Mouse (Mus musculus) frontal cortex, postnatal 10 days (tissue): ENCODE measurements around the gene Shisal1.

Experiments
- DNase-seq, 2 experiments: peaks; one replicate each; pipeline ENCODE4 v3.0.0; 2022; ENCODE audit warnings: low spot score in 2 of 2, mixed read lengths in 1 of 2

The Shisal1 gene

GRCm38 (mm10) chr15:84446997-84447396, at the start of gene Shisal1:
Shisal1 (minus strand) TSS chr15:84447097.
- DNase-seq: no peak

DNA sequence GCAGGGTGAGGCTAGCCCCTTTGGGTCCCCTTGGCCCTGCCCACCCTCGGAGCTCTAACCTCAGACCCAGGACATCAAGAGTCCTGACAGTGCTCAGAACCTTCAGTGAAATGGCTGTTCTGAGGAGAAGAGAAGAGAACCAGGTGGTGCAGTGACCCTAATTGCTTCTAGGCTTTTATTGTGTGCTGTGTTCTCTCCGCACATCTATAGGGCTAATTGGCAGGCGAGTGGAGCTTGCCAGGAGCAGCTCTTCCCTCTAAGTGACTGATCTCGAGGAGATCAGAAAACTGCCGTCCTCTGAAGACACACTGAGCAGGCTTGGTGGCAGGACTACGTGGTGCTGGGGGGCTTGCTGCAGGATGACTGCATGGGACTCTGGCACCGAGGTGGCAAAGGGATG, 43.6 kb upstream of the Shisal1 start:
- no peak for DNase-seq

DNA sequence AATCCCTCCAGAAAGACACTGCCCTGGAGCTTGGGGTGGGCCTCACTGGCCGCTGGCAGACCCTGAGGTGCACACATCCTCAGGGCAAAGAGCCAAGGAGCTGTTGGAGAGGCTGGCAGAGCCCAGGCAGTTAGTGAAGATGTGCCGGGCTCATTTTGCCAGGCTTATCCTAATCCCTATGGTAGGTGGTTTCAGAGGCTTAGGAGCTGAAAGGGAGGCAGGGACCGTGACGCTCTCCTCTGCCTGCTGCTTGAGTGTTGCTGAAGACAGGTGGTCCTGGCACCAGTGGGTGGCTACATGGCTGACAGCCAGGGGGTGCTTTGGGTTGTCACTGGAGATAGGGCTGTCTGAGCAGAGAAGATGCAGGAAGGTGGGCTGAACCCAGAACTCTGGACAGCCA, 37.4 kb upstream of the Shisal1 start:
- peak in 1 of 2 experiments; percentile 53 for DNase-seq

GRCm38 (mm10) chr15:84483622-84484021, 36.7 kb upstream of the Shisal1 start:
- no peak for DNase-seq

DNA sequence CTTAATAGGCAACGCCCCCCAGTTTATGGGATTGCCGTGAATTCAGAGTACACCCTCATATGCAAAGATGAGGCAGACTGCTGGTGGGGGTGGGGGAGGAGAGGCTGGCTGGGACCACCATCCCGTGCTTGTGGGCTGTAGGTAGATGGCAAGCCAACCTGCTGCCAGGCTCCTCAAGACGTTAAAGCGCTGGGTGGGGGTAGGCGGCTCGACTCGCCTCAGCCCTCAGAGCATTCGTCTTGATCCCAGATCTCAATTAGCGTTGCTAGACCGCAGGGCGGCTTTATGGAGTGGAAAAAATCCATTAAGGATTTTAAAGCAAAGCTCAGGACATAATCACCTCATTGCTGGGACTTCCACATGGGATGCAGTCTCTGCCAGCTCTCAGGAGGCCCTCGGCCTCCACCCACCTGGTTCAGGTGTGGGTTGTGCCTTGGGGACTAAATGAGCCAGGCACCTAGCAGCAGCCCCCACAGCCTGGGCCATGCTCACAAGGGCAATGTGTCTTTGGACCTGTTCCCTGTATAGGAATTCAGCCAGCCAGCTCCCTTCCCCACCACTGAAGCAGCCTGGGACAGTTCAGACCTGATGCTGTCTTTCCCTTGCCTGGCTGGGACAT, 34.5 kb upstream of the Shisal1 start:
- DNase-seq: no peak

- no peak for DNase-seq
Observed at GRCm38 (mm10) chr15:84469391-84469790, 22.5 kb upstream of the Shisal1 start.

DNA sequence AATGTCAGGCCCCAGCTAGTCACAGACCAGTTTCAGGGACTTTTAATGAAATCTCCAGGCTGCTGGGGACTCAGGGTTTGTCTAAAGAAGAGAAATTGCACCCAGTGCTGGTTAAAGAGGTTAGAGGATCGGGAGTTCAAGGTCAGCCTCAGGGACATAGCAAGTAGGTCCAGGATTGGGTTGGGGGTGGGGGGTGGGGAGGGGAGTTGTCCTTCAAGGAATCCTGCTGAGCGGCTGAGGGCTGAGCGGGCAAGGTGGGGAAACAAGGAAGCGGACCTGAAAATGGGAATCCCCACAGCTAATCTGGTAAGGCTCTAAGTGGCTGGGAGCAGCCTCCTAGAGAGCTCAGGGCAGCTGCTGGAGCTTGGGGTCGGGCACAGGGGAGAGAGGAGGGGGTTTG, 20.9 kb upstream of the Shisal1 start:
- DNase-seq: no peak

DNA sequence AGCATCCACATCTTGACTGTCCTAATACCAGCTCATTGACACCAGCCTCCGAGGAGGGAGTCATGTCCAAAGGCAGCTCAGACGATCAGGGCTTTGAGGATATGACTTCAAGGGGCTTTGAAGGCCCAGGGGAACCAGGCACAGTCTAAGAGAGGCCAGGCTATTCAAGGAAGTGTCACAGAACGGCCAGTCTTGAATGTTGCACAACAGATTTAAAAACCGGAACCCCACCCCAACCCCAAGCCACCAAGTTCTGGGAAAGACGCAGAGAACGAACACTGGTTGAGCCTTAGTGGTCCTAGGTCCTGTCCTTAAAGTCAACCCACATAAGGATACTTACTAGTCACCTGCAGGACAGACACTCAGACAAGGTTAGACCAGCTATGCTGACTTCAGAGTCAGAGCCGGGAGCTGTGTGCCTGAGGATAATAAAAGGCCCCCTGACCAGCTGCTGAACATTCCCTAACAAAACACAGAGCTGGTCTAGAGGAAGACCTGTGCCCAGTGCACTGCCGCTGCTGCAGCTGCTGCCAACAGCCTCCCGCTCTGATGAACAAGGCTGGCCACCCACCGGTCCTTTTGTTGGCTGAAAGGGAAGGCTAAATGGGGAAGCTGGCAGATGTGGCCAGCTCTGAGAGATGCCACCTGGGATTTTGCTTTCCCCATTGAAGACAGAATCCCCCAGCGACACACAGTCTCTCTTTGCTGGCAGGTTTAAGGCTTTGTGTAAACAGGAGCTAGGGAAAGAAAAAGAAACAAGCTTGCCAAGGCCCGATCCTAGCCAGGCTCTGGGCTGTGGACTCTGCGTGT, 19.8 kb upstream of the Shisal1 start:
- no peak for DNase-seq

DNA sequence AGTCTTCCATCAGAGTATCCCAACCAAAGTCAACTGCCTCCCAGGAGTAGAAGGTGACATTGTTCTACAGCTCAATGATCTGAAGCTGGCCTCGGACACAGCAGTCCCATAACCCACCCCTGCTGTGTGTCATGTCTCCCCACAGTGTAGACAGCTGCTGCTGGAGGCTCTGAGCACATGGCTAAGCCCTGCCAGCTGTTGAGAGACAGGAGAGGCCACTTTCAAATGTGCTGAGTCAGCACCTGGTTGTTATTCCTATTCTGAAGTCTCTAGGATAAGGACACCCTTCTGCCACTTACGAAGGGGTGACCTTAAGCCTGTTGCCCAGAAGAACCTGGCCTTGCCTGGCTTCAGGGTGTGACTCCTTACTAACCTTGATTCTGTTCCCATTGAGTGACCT, 14.5 kb upstream of the Shisal1 start:
- no peak for DNase-seq

DNA sequence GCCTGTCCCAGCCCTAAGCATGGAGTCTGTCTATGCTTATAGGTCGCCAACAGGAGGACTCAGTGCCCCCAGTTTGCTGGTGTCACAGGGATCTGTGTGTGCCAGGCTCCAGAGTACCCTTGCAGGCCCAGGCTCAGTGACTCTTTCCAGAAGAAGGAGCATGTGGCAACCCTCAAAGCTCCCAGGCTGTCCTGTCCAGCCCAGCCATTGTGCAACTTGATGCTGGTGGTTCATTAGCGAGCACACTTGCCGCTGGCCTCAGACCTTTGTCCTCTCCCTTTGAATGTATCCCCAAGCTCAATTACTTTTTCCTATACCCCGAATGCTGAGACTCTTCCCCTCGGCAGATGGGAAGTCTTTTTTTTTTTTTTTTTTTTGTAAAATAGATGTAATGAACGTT, 12.1 kb upstream of the Shisal1 start:
- DNase-seq: no peak

DNA sequence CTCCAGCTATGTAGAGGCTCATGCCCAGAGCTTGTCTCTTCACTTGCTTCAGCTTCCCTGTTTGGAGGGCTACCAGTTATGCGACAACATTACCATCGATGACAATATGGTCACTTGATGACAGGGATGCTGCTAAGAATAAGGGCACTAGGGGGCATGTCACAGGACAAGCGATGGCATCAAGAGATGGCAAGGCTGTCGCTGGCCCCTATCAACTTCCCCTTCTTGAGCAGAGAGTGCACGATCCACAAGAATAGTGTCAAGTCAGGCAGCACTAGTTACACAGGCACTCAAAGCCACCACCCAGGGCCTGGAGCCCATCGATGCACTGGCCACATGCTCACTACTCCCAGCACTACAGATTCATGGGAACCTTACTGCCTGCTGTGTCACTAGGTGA, 8.4 kb upstream of the Shisal1 start:
- DNase-seq: no peak

- no peak for DNase-seq
Observed at GRCm38 (mm10) chr15:84453091-84453490, 6.2 kb upstream of the Shisal1 start.

- DNase-seq: peak in 1 of 2 experiments; percentile 61
Observed at GRCm38 (mm10) chr15:84450441-84451183, 3.7 kb upstream of the Shisal1 start.

DNA sequence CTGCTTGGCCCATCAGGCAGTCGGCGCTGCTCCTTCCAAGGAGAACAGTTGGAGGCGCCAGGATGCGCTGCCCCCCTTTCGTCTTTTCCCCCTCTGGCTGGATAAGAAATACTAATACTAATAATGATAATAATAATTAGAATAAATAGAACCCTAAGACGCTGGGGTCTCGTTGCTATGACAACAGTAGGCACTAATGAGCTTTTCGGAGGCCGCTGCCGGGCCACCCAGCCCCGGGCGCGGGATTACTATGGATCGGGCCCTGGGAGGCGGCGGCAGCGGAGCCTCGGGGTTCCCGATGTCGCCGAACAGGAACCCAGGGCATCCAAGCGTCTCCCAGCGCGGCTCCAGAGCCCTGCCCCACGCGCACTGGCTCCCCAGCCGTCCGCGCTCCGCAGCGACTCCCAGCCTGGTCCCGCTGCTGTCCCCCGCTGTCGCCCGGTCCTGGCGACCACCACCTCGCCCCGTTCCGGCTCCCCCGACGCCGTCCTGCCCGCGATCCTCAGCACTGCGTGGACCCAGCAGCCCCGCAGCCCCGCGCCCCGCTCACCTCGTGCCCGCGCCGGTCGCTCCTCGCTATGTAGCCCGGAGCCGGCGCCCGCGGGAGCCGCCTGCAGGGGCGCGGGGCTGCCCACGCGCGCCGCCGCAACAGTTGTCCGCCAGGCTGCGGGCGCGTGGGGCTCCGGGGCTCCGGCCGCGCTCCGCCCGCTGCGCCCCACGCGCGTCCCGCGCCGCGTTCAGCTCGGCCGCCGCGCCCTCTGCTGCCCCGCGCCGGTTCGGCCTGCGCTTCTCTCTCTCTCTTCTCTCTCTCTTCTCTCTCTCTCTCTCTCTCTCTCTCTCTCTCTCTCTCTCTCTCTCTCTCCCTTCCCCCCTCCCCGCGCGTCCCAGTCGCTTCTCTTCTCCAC, 833 bp downstream of the Shisal1 start:
- no peak for DNase-seq

DNA sequence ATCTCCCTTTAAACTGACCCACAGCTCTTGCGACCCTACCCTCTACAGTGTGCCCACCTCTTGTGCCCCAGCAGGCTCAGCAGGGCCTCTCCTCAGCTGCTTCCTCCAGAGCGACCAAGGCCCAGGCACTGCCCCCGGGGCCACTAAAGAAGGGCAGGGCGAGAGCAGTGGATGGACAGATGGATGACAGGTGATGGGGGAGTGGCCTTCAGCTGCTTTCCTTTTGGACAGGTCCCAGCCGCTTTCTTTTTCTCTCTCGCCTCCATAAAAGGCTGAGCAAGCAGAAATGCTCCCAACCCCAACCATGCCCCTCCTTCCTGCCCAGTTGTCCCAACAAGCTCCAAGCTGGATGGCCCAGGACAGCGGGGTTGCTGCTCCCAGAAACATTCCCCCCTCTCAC, 2.7 kb downstream of the Shisal1 start:
- DNase-seq: no peak

DNA sequence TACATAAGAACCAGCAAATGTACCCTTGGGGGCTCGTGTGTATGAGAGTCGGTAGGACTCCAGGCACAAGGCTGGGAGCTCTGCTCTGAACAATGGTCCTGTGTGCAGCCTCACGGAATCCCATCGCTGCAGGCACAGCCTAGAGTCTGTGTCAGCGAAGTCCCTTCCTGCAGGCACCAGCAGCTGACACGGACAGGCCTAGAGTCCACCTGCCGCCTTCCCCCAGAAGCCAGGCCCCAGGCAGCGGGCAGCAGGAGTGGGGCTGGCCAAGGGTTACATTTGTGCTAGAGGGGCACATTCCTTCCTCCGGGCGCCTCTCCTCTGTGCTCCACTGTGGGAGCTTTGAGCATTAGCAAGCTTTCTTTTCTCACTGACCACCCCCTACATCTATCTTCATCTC, 3.3 kb downstream of the Shisal1 start:
- no peak for DNase-seq

- no peak for DNase-seq
Observed at GRCm38 (mm10) chr15:84441682-84442315, 5.1 kb downstream of the Shisal1 start.

DNA sequence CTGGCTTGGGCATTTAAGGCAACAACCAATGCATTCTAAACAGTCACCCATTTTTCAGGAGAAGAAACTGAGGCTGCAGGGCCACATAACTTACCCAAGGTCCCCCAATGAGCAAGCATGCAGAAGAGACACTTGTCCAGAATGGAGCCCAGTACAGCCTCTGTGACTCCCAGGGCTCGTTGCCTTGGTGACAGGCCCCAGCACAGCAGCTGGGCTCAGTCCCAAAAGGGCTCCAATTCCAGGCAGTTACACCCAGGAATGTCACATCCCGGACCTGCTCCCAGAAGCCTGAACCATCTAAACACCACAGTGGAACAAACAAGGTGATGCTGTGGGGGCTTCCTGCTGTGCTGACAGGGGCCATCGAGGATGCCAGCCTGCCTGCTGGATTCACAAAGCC, 6.1 kb downstream of the Shisal1 start:
- no peak for DNase-seq

DNA sequence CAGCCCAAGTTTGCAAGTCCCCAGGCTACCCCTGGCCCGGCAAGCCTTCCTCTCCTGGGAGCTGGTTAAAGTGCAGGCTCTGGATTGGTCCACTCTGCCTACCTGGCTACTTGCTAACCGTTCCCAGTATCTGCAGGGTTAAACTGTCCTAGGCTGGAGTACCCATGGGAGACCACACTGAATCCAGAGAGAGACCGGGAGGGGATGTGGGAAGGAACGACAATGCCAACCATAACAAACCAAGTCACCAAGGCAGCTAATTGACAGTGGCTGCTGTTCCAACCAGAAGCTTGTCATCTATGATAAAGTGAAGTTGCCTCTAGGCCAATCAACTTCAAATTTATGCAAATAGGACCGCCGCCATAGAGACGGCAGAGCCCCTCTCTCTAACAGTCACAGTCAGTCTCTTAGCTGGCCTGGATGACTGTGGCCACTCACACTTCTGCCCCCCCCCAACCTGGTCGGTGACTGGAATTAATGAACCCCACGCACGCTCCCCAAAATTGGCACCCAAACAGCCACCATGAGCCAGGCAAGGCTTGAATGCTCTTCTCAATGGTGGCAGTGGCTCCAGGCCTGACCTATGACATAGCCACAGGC, 13.2 kb downstream of the Shisal1 start:
- DNase-seq: no peak

GRCm38 (mm10) chr15:84430482-84430881, 16.4 kb downstream of the Shisal1 start:
- no peak for DNase-seq

DNA sequence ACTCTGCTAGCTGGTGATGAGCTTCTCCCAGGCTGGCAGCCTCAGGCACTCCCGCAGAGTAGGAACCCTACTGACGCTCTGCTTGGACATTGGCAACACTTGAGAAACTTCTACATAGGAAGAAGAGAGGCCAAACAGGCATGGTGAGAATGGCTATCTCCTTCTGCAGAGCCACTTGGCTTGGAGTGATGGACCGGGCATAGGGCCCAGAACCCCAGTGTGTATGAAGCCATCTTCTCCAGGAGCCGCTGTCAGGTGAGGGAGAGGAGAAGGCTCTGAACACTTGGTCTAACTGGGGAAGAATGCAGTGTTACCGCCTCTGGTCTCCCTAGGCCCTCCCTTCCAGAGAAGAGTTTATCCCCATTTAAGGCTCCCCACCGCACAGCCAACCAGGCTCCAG, 19.3 kb downstream of the Shisal1 start:
- no peak for DNase-seq
